Mouse (Mus musculus): Measurements from ENCODE around the gene Fabp6.

Fabp6 gene

GRCm38 (mm10) chr11:43601440-43601839, at the start of gene Fabp6:
TSS of gene Fabp6 (minus strand) at chr11:43601540.
- DNase-seq (ENCODE audit: extremely low read depth, low read depth, low spot score), result no peak

DNA sequence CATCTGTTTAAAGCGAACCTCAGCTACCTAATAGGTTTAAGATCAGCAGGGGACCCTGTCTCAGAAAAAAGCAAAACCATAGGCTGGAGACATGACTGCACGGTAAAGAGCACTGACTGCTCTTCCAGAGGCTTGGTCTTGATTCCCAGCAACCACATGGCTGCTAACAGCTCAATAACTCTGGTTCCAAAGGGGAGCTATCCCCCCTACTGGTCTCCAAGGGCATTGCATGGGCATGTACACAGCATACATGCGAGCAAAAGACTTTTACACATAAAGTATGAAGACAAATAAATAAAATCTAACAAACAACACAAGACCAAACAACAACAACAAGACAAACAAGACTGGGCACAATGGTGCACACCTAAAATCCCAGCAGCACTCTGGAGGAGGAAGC, 43.9 kb upstream of the Fabp6 start:
- no peak for DNase-seq (ENCODE audit: extremely low read depth, low read depth, low spot score)

DNA sequence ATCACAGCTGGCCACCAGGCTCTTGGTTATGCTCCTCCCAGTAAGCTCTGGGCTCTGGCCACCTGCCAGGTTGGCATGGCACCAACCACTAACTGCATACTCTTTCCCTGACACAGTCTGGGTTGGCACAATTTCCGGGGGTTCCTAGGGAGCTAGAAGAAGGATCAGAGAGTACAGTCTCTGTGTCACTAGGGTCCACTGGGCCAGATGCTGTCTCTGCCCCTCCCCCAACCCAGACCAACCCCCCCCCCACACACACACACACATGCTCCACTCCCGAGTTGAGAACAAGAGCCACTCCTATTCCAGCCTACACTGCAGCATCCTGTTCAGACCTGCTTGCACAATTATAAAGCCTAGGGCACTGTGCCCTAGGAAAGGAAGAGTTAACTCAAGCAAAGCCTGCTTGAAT, 41.8 kb upstream of the Fabp6 start:
- DNase-seq (ENCODE audit: extremely low read depth, low read depth, low spot score), result no peak

GRCm38 (mm10) chr11:43638486-43638885, 37.1 kb upstream of the Fabp6 start:
- no peak for DNase-seq (ENCODE audit: extremely low read depth, low read depth, low spot score)

DNA sequence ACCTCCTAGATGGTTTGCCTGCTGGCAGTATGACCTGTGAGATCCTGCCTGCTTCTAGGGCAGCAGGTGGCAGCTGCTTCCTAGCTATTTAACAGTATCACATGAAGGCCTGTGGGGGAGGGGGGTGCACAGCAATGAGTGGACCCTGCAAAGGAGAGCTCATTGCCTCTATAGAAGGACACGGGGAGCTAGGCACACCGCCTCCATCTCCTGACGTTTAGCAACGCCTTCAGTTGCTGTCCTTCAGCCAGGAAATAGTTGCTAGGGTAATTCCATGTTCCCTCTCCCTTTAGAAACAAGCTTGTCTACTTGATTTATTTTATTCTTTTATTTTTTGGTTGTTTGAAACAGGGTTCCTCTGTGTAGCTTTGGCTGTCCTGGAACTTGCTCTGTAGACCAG, 35.4 kb upstream of the Fabp6 start:
- no peak for DNase-seq (ENCODE audit: extremely low read depth, low read depth, low spot score)

DNA sequence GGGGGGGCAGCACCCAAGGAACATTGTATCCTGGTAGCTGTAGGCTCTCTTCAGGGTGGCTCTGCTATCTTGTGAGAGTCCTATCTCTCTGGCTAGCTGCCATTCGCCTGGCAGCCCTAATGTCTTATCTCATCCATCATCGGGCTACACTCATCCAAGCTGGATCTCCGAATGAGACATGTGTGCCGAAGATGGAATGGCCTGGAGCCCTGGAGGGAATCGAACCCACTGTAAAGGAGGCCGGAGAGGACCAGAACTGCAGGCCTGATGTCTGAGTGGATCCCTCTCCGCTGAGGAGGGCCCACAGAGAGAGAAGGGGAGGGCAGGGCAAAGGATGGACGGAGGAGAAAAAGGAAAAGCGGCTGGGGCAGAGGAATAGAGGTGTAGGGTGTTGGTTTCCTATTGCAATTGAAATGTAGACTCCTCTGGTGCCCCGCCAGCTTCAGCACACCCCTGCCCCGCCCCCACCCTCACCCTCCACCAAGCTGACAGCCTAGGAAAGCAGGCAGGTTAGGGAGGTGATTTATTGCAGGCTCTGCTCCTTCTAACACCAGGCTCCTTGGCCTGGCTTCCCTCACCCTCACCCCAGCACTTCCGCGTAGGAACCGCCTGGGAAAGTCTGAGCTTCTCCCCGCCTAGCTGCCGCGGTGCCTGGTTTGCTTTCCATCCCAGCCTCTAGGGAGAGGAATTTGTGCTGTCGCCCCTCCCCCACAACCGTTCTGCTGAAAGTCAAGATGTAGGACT, 32.5 kb upstream of the Fabp6 start:
- DNase-seq (ENCODE audit: extremely low read depth, low read depth, low spot score), result no peak

- no peak for DNase-seq (ENCODE audit: extremely low read depth, low read depth, low spot score)
Observed at GRCm38 (mm10) chr11:43633165-43633564, 31.8 kb upstream of the Fabp6 start.

- DNase-seq (ENCODE audit: extremely low read depth, low read depth, low spot score), result no peak
Observed at GRCm38 (mm10) chr11:43632566-43632965, 31.2 kb upstream of the Fabp6 start.

DNA sequence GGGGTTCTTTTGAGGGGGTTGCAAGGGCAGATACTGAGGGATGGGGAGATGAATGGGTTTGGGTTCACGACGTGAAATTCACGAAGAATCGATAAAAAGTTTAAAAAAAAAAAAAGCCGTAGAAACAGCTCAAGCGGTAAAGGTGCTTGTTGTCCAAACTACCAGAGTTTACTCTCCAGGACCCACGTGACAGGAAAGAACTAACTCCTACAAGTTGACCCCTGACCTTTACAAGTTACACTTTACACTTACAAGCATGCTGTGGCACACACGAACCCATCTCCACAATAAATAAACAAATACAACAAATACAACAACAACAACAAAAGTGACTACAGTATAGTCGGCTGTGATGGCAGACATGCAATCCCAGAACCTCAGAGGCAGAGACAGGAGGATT, 30.3 kb upstream of the Fabp6 start:
- no peak for DNase-seq (ENCODE audit: extremely low read depth, low read depth, low spot score)

GRCm38 (mm10) chr11:43626927-43627645, 25.7 kb upstream of the Fabp6 start:
- DNase-seq (ENCODE audit: extremely low read depth, low read depth, low spot score), result no peak

GRCm38 (mm10) chr11:43626300-43626926, 25.1 kb upstream of the Fabp6 start:
- DNase-seq (ENCODE audit: extremely low read depth, low read depth, low spot score), result no peak

DNA sequence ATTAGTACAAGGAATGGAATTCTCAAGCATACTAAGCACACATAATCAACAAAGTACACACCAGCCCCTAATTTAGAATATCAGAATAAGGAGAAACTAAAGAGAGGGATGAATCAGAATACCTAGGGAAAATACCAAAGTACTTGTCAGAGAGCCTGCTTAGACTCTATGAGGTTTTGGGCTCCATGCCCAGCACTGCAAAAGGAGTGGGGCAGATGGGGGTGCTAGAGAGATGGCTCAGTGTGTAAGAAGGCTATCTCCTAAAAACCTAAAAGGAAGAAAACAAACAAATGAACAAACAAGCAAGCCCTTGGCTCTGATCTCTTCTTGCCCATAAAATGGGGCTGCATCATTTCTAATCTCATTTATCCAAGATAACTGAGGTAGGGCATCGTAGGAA, 23.0 kb upstream of the Fabp6 start:
- DNase-seq (ENCODE audit: extremely low read depth, low read depth, low spot score), result no peak

GRCm38 (mm10) chr11:43621769-43622168, 20.4 kb upstream of the Fabp6 start:
- no peak for DNase-seq (ENCODE audit: extremely low read depth, low read depth, low spot score)

DNA sequence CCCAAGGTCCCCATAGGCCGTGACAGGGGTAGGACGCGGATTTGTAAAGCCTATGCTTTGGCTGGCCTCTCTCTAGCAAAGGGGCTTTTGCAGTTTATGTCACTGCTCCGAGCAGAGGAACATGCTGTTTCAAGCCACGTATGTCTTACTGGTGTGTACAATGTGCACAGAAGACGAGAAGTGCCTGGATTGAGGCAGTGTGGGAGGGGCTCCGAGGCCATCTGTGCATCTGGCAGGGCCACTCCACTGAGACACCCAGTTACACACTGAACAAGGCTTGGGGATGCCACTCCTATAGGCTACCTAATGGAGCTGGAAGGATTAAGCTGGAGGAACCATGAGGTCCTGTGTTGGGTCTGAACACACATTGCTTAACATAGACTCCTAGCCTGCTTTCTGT, 17.1 kb upstream of the Fabp6 start:
- DNase-seq (ENCODE audit: extremely low read depth, low read depth, low spot score), result no peak

DNA sequence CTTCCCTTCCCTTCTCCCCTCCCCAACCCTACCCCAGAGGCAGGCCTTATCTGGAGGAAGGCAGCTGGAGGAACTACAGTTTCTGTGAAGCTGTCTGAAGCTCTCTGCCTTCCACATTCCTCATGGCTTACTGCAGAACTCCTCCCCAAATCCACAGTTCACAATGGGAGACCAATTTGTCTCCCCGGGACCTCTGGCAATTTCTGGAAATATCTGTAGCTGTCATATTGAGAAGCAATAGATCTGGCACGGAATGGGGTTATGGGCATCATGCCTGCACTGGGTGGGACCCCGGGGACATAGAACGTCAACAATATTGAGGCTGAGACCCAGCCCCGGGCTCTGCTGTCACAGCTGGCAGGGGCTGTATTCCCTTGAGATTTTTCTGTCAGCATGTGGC, 16.6 kb upstream of the Fabp6 start:
- DNase-seq (ENCODE audit: extremely low read depth, low read depth, low spot score), result no peak

GRCm38 (mm10) chr11:43612834-43613488, 11.6 kb upstream of the Fabp6 start:
- DNase-seq (ENCODE audit: extremely low read depth, low read depth, low spot score), result no peak

DNA sequence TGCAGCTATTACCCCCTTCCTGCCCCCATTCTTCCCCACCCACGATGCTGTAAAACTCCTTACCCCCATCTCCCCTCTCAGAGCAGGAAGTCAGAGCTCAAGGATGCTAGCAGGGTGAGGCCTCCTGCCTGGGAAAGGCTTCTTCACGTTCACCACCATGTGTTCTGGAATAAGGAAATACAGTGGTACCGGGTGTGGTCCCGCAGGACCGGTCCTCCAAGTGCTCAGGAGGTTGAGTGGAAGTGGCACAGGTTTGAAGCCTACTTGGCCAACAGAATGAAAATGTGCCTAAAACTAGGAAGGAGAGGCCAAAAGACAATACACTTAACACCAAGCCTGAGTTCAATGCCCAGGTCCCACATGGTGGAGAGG, 9.3 kb upstream of the Fabp6 start:
- no peak for DNase-seq (ENCODE audit: extremely low read depth, low read depth, low spot score)

GRCm38 (mm10) chr11:43610006-43610661, 8.8 kb upstream of the Fabp6 start:
- no peak for DNase-seq (ENCODE audit: extremely low read depth, low read depth, low spot score)

GRCm38 (mm10) chr11:43608440-43608839, 7.1 kb upstream of the Fabp6 start:
- DNase-seq (ENCODE audit: extremely low read depth, low read depth, low spot score), result peak; percentile 30

- no peak for DNase-seq (ENCODE audit: extremely low read depth, low read depth, low spot score)
Observed at GRCm38 (mm10) chr11:43605859-43606258, 4.5 kb upstream of the Fabp6 start.

GRCm38 (mm10) chr11:43604891-43605290, 3.6 kb upstream of the Fabp6 start:
- DNase-seq (ENCODE audit: extremely low read depth, low read depth, low spot score), result no peak
